Mouse (Mus musculus) MEL (cell line): ENCODE results near the gene Nr0b2.

ENCODE experiments used
- CTCF ChIP-seq, 3 experiments: IDR thresholded peaks in 2 of 3; conservative IDR thresholded peaks in 1 of 3; 2 replicates each; pipeline ENCODE4 v1.5.1; 2011 to 2012; ENCODE audit warnings: low read length in 3 of 3, low read depth in 2 of 3, mild to moderate bottlenecking in 2 of 3, improper control_type of control experiment in 1 of 3, inconsistent platforms in 1 of 3, mixed read lengths in 1 of 3, moderate library complexity in 1 of 3; ENCODE audit not compliant: control insufficient read depth in 1 of 3, insufficient read depth in 1 of 3, poor library complexity in 1 of 3, severe bottlenecking in 1 of 3
- EP300 ChIP-seq, 2 experiments: IDR thresholded peaks; 2 replicates each; pipeline ENCODE4 v1.6.1; 2011; ENCODE audit warnings: improper control_type of control experiment in 2 of 2, low read length in 2 of 2, low read depth in 1 of 2, mild to moderate bottlenecking in 1 of 2
- ETS1 ChIP-seq: IDR thresholded peaks from 2 replicates; pipeline ENCODE4 v1.6.1; 2012; ENCODE audit warnings: low read depth, mild to moderate bottlenecking, inconsistent platforms, low read length, improper control_type of control experiment, moderate library complexity
- GATA1 ChIP-seq: IDR thresholded peaks from 2 replicates; pipeline ENCODE4 v1.6.1; 2011; ENCODE audit warnings: low read depth, low read length, improper control_type of control experiment
- HCFC1 ChIP-seq: IDR thresholded peaks from 2 replicates; pipeline ENCODE4 v1.6.1; 2012; ENCODE audit warnings: low read depth, mild to moderate bottlenecking, inconsistent platforms, low read length, improper control_type of control experiment, moderate library complexity
- MAX ChIP-seq: IDR thresholded peaks from 2 replicates; pipeline ENCODE4 v1.6.1; 2011; ENCODE audit warnings: low read length, improper control_type of control experiment
- ZC3H11A ChIP-seq: IDR thresholded peaks from 2 replicates; pipeline ENCODE4 v1.6.1; 2012; ENCODE audit warnings: low read depth, mild to moderate bottlenecking, inconsistent platforms, low read length, improper control_type of control experiment

DNA sequence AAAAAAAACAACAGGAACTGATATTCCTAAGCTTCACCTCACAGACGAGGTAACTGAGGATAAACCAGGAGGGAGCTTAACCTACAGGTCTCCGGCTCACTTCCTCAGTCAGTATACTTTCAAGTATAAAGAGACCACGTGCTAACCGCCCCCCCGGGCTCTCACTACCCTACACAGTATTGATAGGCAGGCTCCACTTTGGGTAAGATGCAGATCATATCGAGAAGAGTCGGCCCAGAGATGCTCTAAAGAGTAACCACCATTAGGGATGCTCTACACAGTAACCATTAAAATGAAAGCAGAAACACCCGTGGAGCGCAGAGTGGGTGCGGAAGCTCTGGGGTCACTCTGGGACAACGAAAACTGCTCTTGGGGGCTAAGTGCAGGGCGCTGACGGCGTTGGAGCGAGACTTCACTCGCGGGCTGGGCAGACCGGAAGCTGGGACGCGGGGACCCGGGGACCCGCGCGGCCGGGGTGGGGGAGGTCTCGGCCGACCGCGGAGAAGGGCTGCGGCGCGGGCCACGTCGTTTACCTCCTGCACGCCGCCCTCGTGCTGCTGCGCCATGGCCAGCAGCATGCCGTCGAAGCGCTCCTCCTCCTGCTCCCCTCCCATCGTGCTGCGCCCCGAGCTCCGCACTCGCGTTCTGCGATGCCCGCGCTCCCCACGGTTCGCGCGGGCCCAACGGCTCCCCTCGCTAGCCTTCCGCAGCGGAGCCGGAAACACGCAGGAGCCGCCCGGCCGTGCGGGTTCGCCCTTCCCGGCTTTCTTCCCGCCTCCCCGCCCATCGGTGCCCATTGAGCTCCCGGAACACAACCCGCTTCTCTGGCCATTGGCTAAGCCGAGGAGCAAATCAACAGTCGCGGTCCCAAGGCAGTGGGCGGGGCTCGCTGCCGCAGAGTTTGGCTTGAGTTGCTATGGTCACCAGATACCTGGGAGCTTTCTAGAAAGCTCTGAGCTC lies 7.6 kb upstream of the Nr0b2 start, which contains the start of gene Nudc:
- TF ChIP-seq EP300 (IDR thresholded peaks at IDR 0.05; ENCODE audit: low read depth in 1 of 2, low read length in 2 of 2) (no peak), CTCF (IDR thresholded peaks at IDR 0.05 in 2 of 3, conservative IDR thresholded peaks at IDR 0.05 in 1 of 3; ENCODE audit: control insufficient read depth in 1 of 3, insufficient read depth in 1 of 3, low read depth in 2 of 3, low read length in 3 of 3, poor library complexity in 1 of 3, severe bottlenecking in 1 of 3) (no peak), GATA1 (no peak), ETS1 (no peak), HCFC1 (peak; percentile 86), MAX (peak; percentile 57), ZC3H11A (no peak)
